Mouse (Mus musculus): ENCODE results near the gene Myo15. TPM values are rescaled to one million over a fixed set of nuclear protein-coding genes. Genes with fewer than 3 reads are reported as not detected.
A peak's percentile ranks its signal among the peaks of the same experiment; 100 is the strongest.

The Myo15 gene
- polyA plus RNA-seq, 1 experiment from 2014 or later, result 0.28 TPM

GRCm38 (mm10) chr11:60454745-60455087, 14.4 kb upstream of the Myo15 start:
- Histone ChIP-seq H3K27me3 (ENCODE audit: insufficient read depth, poor library complexity, severe bottlenecking) (peaks cover 5% of the 10 kb centered on the region; the same call in 1 of the 2 replicates), H3K27ac (peak overlapping the region; percentile 85), H3K36me3 (peaks cover 40% of the 10 kb centered on the region), H3K9me3 (no peaks in the 10 kb centered on the region), H3K4me3 (peak overlapping the region; percentile 88), H3K4me1 (peaks cover 14% of the 10 kb centered on the region)
- peak; percentile 76 for DNase-seq (ENCODE audit: low spot score)
- WGBS, result under 1% methylated on average over 17 of the region's 17 CpGs

GRCm38 (mm10) chr11:60457973-60458372, 11.2 kb upstream of the Myo15 start:
- Histone ChIP-seq H3K9me3 (no peaks in the 10 kb centered on the region), H3K4me3 (no peak overlapping the region), H3K27me3 (ENCODE audit: insufficient read depth, poor library complexity, severe bottlenecking) (no peaks in the 10 kb centered on the region), H3K27ac (no peak overlapping the region), H3K4me1 (peaks cover 14% of the 10 kb centered on the region), H3K36me3 (peaks cover 72% of the 10 kb centered on the region)
- WGBS, result 87% methylated on average over 1 of the region's 1 CpGs
- no peak for DNase-seq (ENCODE audit: low spot score)

GRCm38 (mm10) chr11:60465943-60466380, 3.2 kb upstream of the Myo15 start:
- no peaks in the 10 kb centered on the region for H3K9me3 ChIP-seq
- no peaks in the 10 kb centered on the region for H3K4me1 ChIP-seq
- DNase-seq (ENCODE audit: low spot score), result peak; percentile 74
- peaks cover 99% of the 10 kb centered on the region for H3K36me3 ChIP-seq
- 91% methylated on average over 2 of the region's 2 CpGs for WGBS
- H3K27ac ChIP-seq, result no peak overlapping the region
- no peak overlapping the region for H3K4me3 ChIP-seq
- H3K27me3 ChIP-seq (ENCODE audit: insufficient read depth, poor library complexity, severe bottlenecking), result no peaks in the 10 kb centered on the region

GRCm38 (mm10) chr11:60470743-60471142, 1.6 kb downstream of the Myo15 start:
- H3K27ac ChIP-seq, result no peak overlapping the region
- H3K4me1 ChIP-seq, result peaks cover 9% of the 10 kb centered on the region; the same call in 1 of the 2 replicates
- H3K36me3 ChIP-seq, result peaks cover 51% of the 10 kb centered on the region
- DNase-seq (ENCODE audit: low spot score), result no peak
- WGBS, result 82% methylated on average over 9 of the region's 9 CpGs
- no peaks in the 10 kb centered on the region for H3K9me3 ChIP-seq
- H3K27me3 ChIP-seq (ENCODE audit: insufficient read depth, poor library complexity, severe bottlenecking), result no peaks in the 10 kb centered on the region
- no peak overlapping the region for H3K4me3 ChIP-seq

GRCm38 (mm10) chr11:60474534-60474933, 5.4 kb downstream of the Myo15 start:
- DNase-seq (ENCODE audit: low spot score), result no peak
- H3K27ac ChIP-seq, result no peak overlapping the region
- 78% methylated on average over 5 of the region's 5 CpGs for WGBS
- H3K4me3 ChIP-seq, result no peak overlapping the region
- H3K36me3 ChIP-seq, result peaks cover 13% of the 10 kb centered on the region
- no peaks in the 10 kb centered on the region for H3K9me3 ChIP-seq
- peaks cover 22% of the 10 kb centered on the region for H3K27me3 ChIP-seq (ENCODE audit: insufficient read depth, poor library complexity, severe bottlenecking)
- peaks cover 25% of the 10 kb centered on the region for H3K4me1 ChIP-seq

- 78% methylated on average over 5 of the region's 5 CpGs for WGBS
- DNase-seq (ENCODE audit: low spot score), result no peak
- Histone ChIP-seq H3K36me3 (0 out of 2 replicates have a peak, but pooled peaks cover 1% of the 10 kb centered on the region), H3K9me3 (no peaks in the 10 kb centered on the region), H3K4me1 (peaks cover 25% of the 10 kb centered on the region), H3K4me3 (no peak overlapping the region), H3K27ac (no peak overlapping the region), H3K27me3 (ENCODE audit: insufficient read depth, poor library complexity, severe bottlenecking) (peaks cover 34% of the 10 kb centered on the region)
Measured at GRCm38 (mm10) chr11:60475668-60476362, 6.7 kb downstream of the Myo15 start.

GRCm38 (mm10) chr11:60478121-60478520, 9.0 kb downstream of the Myo15 start:
- H3K27me3 ChIP-seq (ENCODE audit: insufficient read depth, poor library complexity, severe bottlenecking), result peaks cover 35% of the 10 kb centered on the region
- WGBS, result 28% methylated on average over 17 of the region's 17 CpGs
- peak overlapping the region; percentile 49 for H3K4me3 ChIP-seq
- no peaks in the 10 kb centered on the region for H3K9me3 ChIP-seq
- no peaks in the 10 kb centered on the region for H3K36me3 ChIP-seq
- H3K27ac ChIP-seq, result peak overlapping the region; percentile 62
- H3K4me1 ChIP-seq, result peaks cover 16% of the 10 kb centered on the region
- DNase-seq (ENCODE audit: low spot score), result peak; percentile 81

GRCm38 (mm10) chr11:60486267-60486666, 17.1 kb downstream of the Myo15 start:
- H3K9me3 ChIP-seq, result no peaks in the 10 kb centered on the region
- H3K36me3 ChIP-seq, result no peaks in the 10 kb centered on the region
- 45% methylated on average over 3 of the region's 3 CpGs for WGBS
- DNase-seq (ENCODE audit: low spot score), result peak; percentile 92
- H3K27ac ChIP-seq, result no peak overlapping the region; the same call in 1 of the 2 replicates
- peaks cover 6% of the 10 kb centered on the region for H3K4me1 ChIP-seq
- no peak overlapping the region for H3K4me3 ChIP-seq
- no peaks in the 10 kb centered on the region for H3K27me3 ChIP-seq (ENCODE audit: insufficient read depth, poor library complexity, severe bottlenecking)

GRCm38 (mm10) chr11:60492726-60493125, 23.6 kb downstream of the Myo15 start:
- 81% methylated on average over 5 of the region's 5 CpGs for WGBS
- Histone ChIP-seq H3K9me3 (no peaks in the 10 kb centered on the region), H3K4me1 (no peaks in the 10 kb centered on the region), H3K4me3 (no peak overlapping the region), H3K27ac (no peak overlapping the region), H3K27me3 (ENCODE audit: insufficient read depth, poor library complexity, severe bottlenecking) (peaks cover 41% of the 10 kb centered on the region), H3K36me3 (no peaks in the 10 kb centered on the region)
- no peak for DNase-seq (ENCODE audit: low spot score)

GRCm38 (mm10) chr11:60495692-60496091, 26.6 kb downstream of the Myo15 start:
- Histone ChIP-seq H3K36me3 (no peaks in the 10 kb centered on the region), H3K27me3 (ENCODE audit: insufficient read depth, poor library complexity, severe bottlenecking) (peaks cover 52% of the 10 kb centered on the region), H3K4me3 (no peak overlapping the region), H3K27ac (no peak overlapping the region), H3K4me1 (no peaks in the 10 kb centered on the region), H3K9me3 (no peaks in the 10 kb centered on the region)
- 63% methylated on average over 2 of the region's 2 CpGs for WGBS
- no peak for DNase-seq (ENCODE audit: low spot score)

- WGBS, result 82% methylated on average over 13 of the region's 13 CpGs
- Histone ChIP-seq H3K4me3 (no peak overlapping the region), H3K27ac (no peak overlapping the region), H3K4me1 (peaks cover 21% of the 10 kb centered on the region), H3K27me3 (ENCODE audit: insufficient read depth, poor library complexity, severe bottlenecking) (peaks cover 56% of the 10 kb centered on the region), H3K9me3 (no peaks in the 10 kb centered on the region), H3K36me3 (no peaks in the 10 kb centered on the region)
- DNase-seq (ENCODE audit: low spot score), result no peak
Measured at GRCm38 (mm10) chr11:60507281-60507680, 38.1 kb downstream of the Myo15 start.

- WGBS, result 4% methylated on average over 11 of the region's 11 CpGs
- peak overlapping the region; percentile 63 for H3K4me3 ChIP-seq
- H3K27me3 ChIP-seq (ENCODE audit: insufficient read depth, poor library complexity, severe bottlenecking), result peaks cover 56% of the 10 kb centered on the region
- no peaks in the 10 kb centered on the region for H3K9me3 ChIP-seq
- DNase-seq (ENCODE audit: low spot score), result no peak
- peak overlapping the region; percentile 67 for H3K27ac ChIP-seq
- no peaks in the 10 kb centered on the region for H3K36me3 ChIP-seq
- H3K4me1 ChIP-seq, result peaks cover 21% of the 10 kb centered on the region
Measured at GRCm38 (mm10) chr11:60508950-60509349, 39.8 kb downstream of the Myo15 start.

- Histone ChIP-seq H3K36me3 (no peaks in the 10 kb centered on the region), H3K27ac (peak overlapping the region; percentile 67), H3K4me1 (peaks cover 21% of the 10 kb centered on the region), H3K9me3 (no peaks in the 10 kb centered on the region), H3K4me3 (peak overlapping the region; percentile 63), H3K27me3 (ENCODE audit: insufficient read depth, poor library complexity, severe bottlenecking) (peaks cover 56% of the 10 kb centered on the region)
- WGBS, result under 1% methylated on average over 25 of the region's 25 CpGs
- no peak for DNase-seq (ENCODE audit: low spot score)
Measured at GRCm38 (mm10) chr11:60509500-60509899, 40.4 kb downstream of the Myo15 start.

- no peak for DNase-seq (ENCODE audit: low spot score)
- H3K4me1 ChIP-seq, result peaks cover 18% of the 10 kb centered on the region
- 69% methylated on average over 1 of the region's 1 CpGs for WGBS
- H3K36me3 ChIP-seq, result no peaks in the 10 kb centered on the region
- H3K27me3 ChIP-seq (ENCODE audit: insufficient read depth, poor library complexity, severe bottlenecking), result peaks cover 38% of the 10 kb centered on the region
- H3K27ac ChIP-seq, result no peak overlapping the region
- H3K4me3 ChIP-seq, result no peak overlapping the region
- no peaks in the 10 kb centered on the region for H3K9me3 ChIP-seq
Measured at GRCm38 (mm10) chr11:60511893-60512292, 42.8 kb downstream of the Myo15 start.

Data from heart, embryonic 10.5 days (tissue).